Mouse (Mus musculus) MEL (cell line): ENCODE measurements around the gene Slc6a9.

Experiments used
- CTCF ChIP-seq, 3 experiments: IDR thresholded peaks in 2 of 3; conservative IDR thresholded peaks in 1 of 3; 2 replicates each; pipeline ENCODE4 v1.5.1; 2011 to 2012; ENCODE audit warnings: low read length in 3 of 3, low read depth in 2 of 3, mild to moderate bottlenecking in 2 of 3, improper control_type of control experiment in 1 of 3, inconsistent platforms in 1 of 3, mixed read lengths in 1 of 3, moderate library complexity in 1 of 3; ENCODE audit not compliant: control insufficient read depth in 1 of 3, insufficient read depth in 1 of 3, poor library complexity in 1 of 3, severe bottlenecking in 1 of 3
- E2F4 ChIP-seq: IDR thresholded peaks from 2 replicates; pipeline ENCODE4 v1.6.1; 2011; ENCODE audit warnings: low read depth, low read length, improper control_type of control experiment, borderline replicate concordance
- GABPA ChIP-seq: IDR thresholded peaks from 2 replicates; pipeline ENCODE4 v1.6.1; 2012; ENCODE audit warnings: low read depth, mild to moderate bottlenecking, inconsistent platforms, low read length, improper control_type of control experiment, moderate library complexity
- JUND ChIP-seq: IDR thresholded peaks from 2 replicates; pipeline ENCODE4 v1.6.1; 2011; ENCODE audit warnings: low read depth, mild to moderate bottlenecking, improper control_type of control experiment, low read length
- POLR2A ChIP-seq, 2 experiments: IDR thresholded peaks; 2 replicates each; pipeline ENCODE4 v1.6.1; 2011 to 2012; ENCODE audit warnings: low read length in 2 of 2, mild to moderate bottlenecking in 2 of 2, control low read depth in 1 of 2, improper control_type of control experiment in 1 of 2, low read depth in 1 of 2, moderate library complexity in 1 of 2; ENCODE audit not compliant: control insufficient read depth in 1 of 2, insufficient read depth in 1 of 2, poor library complexity in 1 of 2
- TCF12 ChIP-seq: IDR thresholded peaks from 2 replicates; pipeline ENCODE4 v1.6.1; 2014; ENCODE audit warnings: low read depth, mild to moderate bottlenecking, inconsistent platforms, low read length, improper control_type of control experiment, moderate library complexity
- USF1 ChIP-seq: IDR thresholded peaks from 2 replicates; pipeline ENCODE4 v1.6.1; 2014; ENCODE audit warnings: low read depth, mild to moderate bottlenecking, inconsistent platforms, low read length, improper control_type of control experiment, moderate library complexity

DNA sequence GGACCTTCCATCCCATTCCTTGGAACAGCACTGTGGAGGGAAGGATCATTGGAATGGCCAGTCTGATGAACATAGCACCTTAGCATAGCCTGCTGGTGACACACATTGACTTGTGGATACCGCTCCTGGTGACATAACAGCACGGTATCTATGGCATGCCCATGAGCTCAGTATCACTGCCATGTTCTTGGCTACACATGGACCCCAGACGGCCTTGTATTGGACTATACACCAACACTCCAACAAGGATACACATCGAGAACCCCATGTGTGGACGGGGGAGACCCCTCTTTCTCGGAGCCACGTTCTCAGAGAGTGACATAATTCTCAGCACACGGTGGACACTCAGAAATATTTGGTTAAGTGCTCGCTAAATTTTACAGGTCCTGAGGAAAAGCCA, 3.5 kb upstream of the Slc6a9 start:
- TF ChIP-seq GABPA (no peak), TCF12 (no peak), USF1 (no peak), CTCF (IDR thresholded peaks at IDR 0.05 in 2 of 3, conservative IDR thresholded peaks at IDR 0.05 in 1 of 3; ENCODE audit: control insufficient read depth in 1 of 3, insufficient read depth in 1 of 3, low read depth in 2 of 3, low read length in 3 of 3, poor library complexity in 1 of 3, severe bottlenecking in 1 of 3) (no peak), POLR2A (IDR thresholded peaks at IDR 0.05; ENCODE audit: control insufficient read depth in 1 of 2, insufficient read depth in 1 of 2, low read depth in 1 of 2, low read length in 2 of 2, poor library complexity in 1 of 2) (no peak), E2F4 (no peak), JUND (no peak)
